Mouse (Mus musculus): ENCODE data around the gene Kpna2. TPM values are rescaled to one million over a fixed set of nuclear protein-coding genes. Genes with fewer than 3 reads are reported as not detected.

Kpna2 gene
- polyA plus RNA-seq (2012), result 9.2 and 16.6 TPM in 2 replicates

GRCm38 (mm10) chr11:106999151-106999948 lies at the start of gene Kpna2:
Kpna2 (minus strand) TSS chr11:106999541.

GRCm38 (mm10) chr11:107025411-107026321 lies 26.3 kb upstream of the Kpna2 start, which contains the start of gene 1810010H24Rik:
1810010H24Rik (plus strand) TSS chr11:107025681.

Other genes with a start within 250 kb of the Kpna2 start
- 4.3 and 4.7 TPM in 2 replicates for gene Pecam1, start 248.9 kb downstream of the Kpna2 start, polyA plus RNA-seq (2012)
- 2.2 and 3.9 TPM in 2 replicates for gene Milr1, start 248.3 kb downstream of the Kpna2 start, polyA plus RNA-seq (2012)
- 2.5 and 2.6 TPM in 2 replicates for gene Polg2, start 220.0 kb downstream of the Kpna2 start, polyA plus RNA-seq (2012)
- gene Ddx5, start 210.4 kb downstream of the Kpna2 start, polyA plus RNA-seq (2012), result 4,996 and 5,354 TPM in 2 replicates
- 2.7 and 4.5 TPM in 2 replicates for gene Cep95, start 210.3 kb downstream of the Kpna2 start, polyA plus RNA-seq (2012)
- 3.5 and 4.3 TPM in 2 replicates for gene Smurf2, start 78.8 kb downstream of the Kpna2 start, polyA plus RNA-seq (2012)
- gene 1810010H24Rik, start 26.1 kb upstream of the Kpna2 start, polyA plus RNA-seq (2012), result 0.45 and 0.52 TPM in 2 replicates
- gene Bptf, start 132.6 kb upstream of the Kpna2 start, polyA plus RNA-seq (2012), result 130 and 166 TPM in 2 replicates
- gene Nol11, start 189.8 kb upstream of the Kpna2 start, polyA plus RNA-seq (2012), result 1.3 and 1.6 TPM in 2 replicates